Mouse (Mus musculus) layer of hippocampus, postnatal 10 days (tissue): ENCODE results near the gene Sema4g. TPM values are rescaled to one million over a fixed set of nuclear protein-coding genes. Genes with fewer than 3 reads are reported as not detected.
A peak's percentile ranks its signal among the peaks of the same experiment; 100 is the strongest.

Experiments used
- DNase-seq, 2 experiments: peaks; one replicate each; pipeline ENCODE4 v3.0.0; 2021; ENCODE audit warnings: low spot score in 2 of 2
- total RNA-seq, 2 experiments: library from RNA; stranded (reverse); gene quantifications; 2 replicates each; pipeline ENCODE4 v1.2.3; 2021

Sema4g gene
- total RNA-seq, 2 experiments from 2014 or later, result 61.8 to 69.2 TPM

GRCm38 (mm10) chr19:45003740-45004516 is 15.0 kb downstream of the Sema4g start:
- DNase-seq, result no peak

GRCm38 (mm10) chr19:45005444-45005843 is 16.5 kb downstream of the Sema4g start, which contains the start of gene Twnk:
Gene Twnk (plus strand): TSS chr19:45005663.
- no peak for DNase-seq

GRCm38 (mm10) chr19:45005957-45006712 is 17.2 kb downstream of the Sema4g start, which contains the start of gene Mrpl43:
Gene Mrpl43 (minus strand): TSS chr19:45006442.
- DNase-seq, result peak; percentile 97

GRCm38 (mm10) chr19:45007021-45007420 is 18.1 kb downstream of the Sema4g start:
- no peak for DNase-seq

GRCm38 (mm10) chr19:45007425-45008191 is 18.7 kb downstream of the Sema4g start:
- no peak for DNase-seq

- DNase-seq, result no peak
These were observed 21.7 kb downstream of the Sema4g start for GRCm38 (mm10) chr19:45010646-45011045.

- DNase-seq, result no peak
These were observed 23.3 kb downstream of the Sema4g start for GRCm38 (mm10) chr19:45012219-45012618.

- DNase-seq, result peak in 1 of 2 experiments; percentile 15
These were observed 23.7 kb downstream of the Sema4g start for GRCm38 (mm10) chr19:45012636-45013035.

GRCm38 (mm10) chr19:45013581-45014225 is 24.8 kb downstream of the Sema4g start:
- DNase-seq, result no peak

GRCm38 (mm10) chr19:45014335-45014971 is 25.6 kb downstream of the Sema4g start, which contains the start of gene Lzts2:
Gene Lzts2 (plus strand): TSS chr19:45014414.
- no peak for DNase-seq

- peak in 1 of 2 experiments; percentile 52 for DNase-seq
These were observed 26.1 kb downstream of the Sema4g start for GRCm38 (mm10) chr19:45014981-45015402.

- DNase-seq, result no peak
These were observed 26.8 kb downstream of the Sema4g start for GRCm38 (mm10) chr19:45015518-45016281.

- peak; percentile 70 to 74 for DNase-seq
These were observed 27.7 kb downstream of the Sema4g start for GRCm38 (mm10) chr19:45016341-45017215.

GRCm38 (mm10) chr19:45017216-45017771 is 28.4 kb downstream of the Sema4g start:
- DNase-seq, result peak; percentile 79 to 85

- DNase-seq, result peak; percentile 82 to 90
These were observed 29.0 kb downstream of the Sema4g start for GRCm38 (mm10) chr19:45017909-45018308.

- DNase-seq, result peak in 1 of 2 experiments; percentile 35
These were observed 29.5 kb downstream of the Sema4g start for GRCm38 (mm10) chr19:45018351-45018831.

GRCm38 (mm10) chr19:45020348-45020747 is 31.4 kb downstream of the Sema4g start:
- no peak for DNase-seq

- DNase-seq, result no peak
These were observed 32.5 kb downstream of the Sema4g start for GRCm38 (mm10) chr19:45021362-45021761.
